In genomic region chr4:98428371-98428770, GRCm38 (mm10) we compare ENCODE assay signal across 19 mouse cellular contexts. TPM values are rescaled to one million over a fixed set of nuclear protein-coding genes. Genes with fewer than 3 reads are reported as not detected.
DNase-seq lines count a peak whose midpoint lies in the region; ATAC-seq and TF ChIP-seq lines count a peak whose summit lies in the region.
"Had no signal": no experiment of that assay in that cellular context is flagged by ENCODE, and none has a peak within 500 bp of the region (broad histone marks: within the 10 kb centered on the region; RNA-seq: fewer than 3 reads in every experiment).

No protein-coding gene starts in this region.

- H3K36me3 ChIP-seq in kidney, postnatal 0 days (ENCODE audit: insufficient read depth, low read length) = 0 out of 2 replicates have a peak, but pooled peaks cover 3% of the 10 kb centered on the region
- H3K36me3 ChIP-seq in heart, embryonic 11.5 days (ENCODE audit: control insufficient read depth, insufficient read depth, low read length) = no peaks in the 10 kb centered on the region
- H3K36me3 ChIP-seq: midbrain, embryonic 13.5 days had no signal

- no peak; the same call in 1 of the 2 replicates for ATAC-seq in kidney, postnatal 0 days (replicated peaks; ENCODE audit: low FRiP score, low read depth)
- no peak for ATAC-seq in heart, embryonic 11.5 days (replicated peaks; ENCODE audit: insufficient number of reproducible peaks, low FRiP score, low TSS enrichment)
- ATAC-seq: forebrain, embryonic 16.5 days; midbrain, embryonic 13.5 days had no signal

- no peaks in the 10 kb centered on the region for H3K27me3 ChIP-seq in kidney, postnatal 0 days (ENCODE audit: insufficient read depth, low read length)
- H3K27me3 ChIP-seq in heart, embryonic 11.5 days (ENCODE audit: control insufficient read depth, insufficient read depth, low read length) = no peaks in the 10 kb centered on the region
- H3K27me3 ChIP-seq: embryonic facial prominence, embryonic 12.5 days; midbrain, embryonic 13.5 days had no signal

- TF ChIP-seq CTCF in kidney, postnatal 0 days (IDR thresholded peaks at IDR 0.05; ENCODE audit: low read depth) = no peak

- WGBS in kidney, postnatal 0 days = 59% methylated on average over 8 of the region's 8 CpGs
- 52% methylated on average over 8 of the region's 8 CpGs for WGBS in heart, embryonic 11.5 days (ENCODE audit: insufficient replicate concordance)

- no peaks in the 10 kb centered on the region for H3K4me1 ChIP-seq in kidney, postnatal 0 days (replicated peaks; ENCODE audit: insufficient read depth, low read length)
- H3K4me1 ChIP-seq in heart, embryonic 11.5 days (ENCODE audit: control insufficient read depth, insufficient read depth, low read length) = peaks cover 5% of the 10 kb centered on the region; the same call in 1 of the 2 replicates
- H3K4me1 ChIP-seq: embryonic facial prominence, embryonic 12.5 days; midbrain, embryonic 13.5 days had no signal

- intact Hi-C loops in gastrocnemius, postnatal 14 days (cut with DNase I; ENCODE audit: low total_unique reads) = no loop called here
- intact Hi-C loops in heart, postnatal 10 days (cut with DNase I) = no loop called here

- H3K27ac ChIP-seq in kidney, postnatal 0 days = no peak overlapping the region
- 0 out of 2 replicates have a peak overlapping the region, but pooled peaks have one; percentile 32 for H3K27ac ChIP-seq in heart, embryonic 11.5 days (ENCODE audit: low read depth, low read length)
- H3K27ac ChIP-seq: embryonic facial prominence, embryonic 12.5 days; gastrocnemius, adult 2 months; midbrain, embryonic 13.5 days had no signal

- no peak overlapping the region for H3K4me2 ChIP-seq in kidney, postnatal 0 days (ENCODE audit: low read length)
- no peak overlapping the region for H3K4me2 ChIP-seq in heart, embryonic 11.5 days
- H3K4me2 ChIP-seq: embryonic facial prominence, embryonic 12.5 days; midbrain, embryonic 13.5 days had no signal

- H3K4me3 ChIP-seq in kidney, postnatal 0 days (replicated peaks; ENCODE audit: low read depth, low read length) = no peak overlapping the region
- H3K4me3 ChIP-seq in heart, embryonic 11.5 days (ENCODE audit: low read depth, low read length) = no peak overlapping the region
- H3K4me3 ChIP-seq: embryonic facial prominence, embryonic 12.5 days; gastrocnemius, adult 2 months; midbrain, embryonic 13.5 days had no signal

- H3K9ac ChIP-seq in kidney, postnatal 0 days (ENCODE audit: low read depth, low read length) = no peak overlapping the region
- no peak overlapping the region for H3K9ac ChIP-seq in heart, embryonic 11.5 days (ENCODE audit: low read depth, low read length)
- H3K9ac ChIP-seq: embryonic facial prominence, embryonic 12.5 days; midbrain, embryonic 13.5 days had no signal

- DNase-seq in gastrocnemius, adult 18-20 months (ENCODE audit: low spot score) = peak; percentile 3
- DNase-seq in gastrocnemius, postnatal 14 days = no peak
- DNase-seq in kidney, postnatal 0 days (ENCODE audit: low spot score) = peak; percentile 84
- DNase-seq in kidney, adult 18-20 months = no peak
- DNase-seq in heart, postnatal 10 days = peak; percentile 56
- DNase-seq in layer of hippocampus, postnatal 10 days (ENCODE audit: low spot score in 2 of 2) = no peak
- DNase-seq: adrenal gland, adult 2 months; cerebellum, adult 11-12 months; cerebellum, postnatal 36 days; gastrocnemius, adult 2 months; layer of hippocampus, postnatal 36 days; left cerebral cortex, postnatal 4 days; lung, adult 2 months; retina, postnatal 1 day; thymus, postnatal 4 days had no signal

- no peaks in the 10 kb centered on the region for H3K9me3 ChIP-seq in kidney, postnatal 0 days (replicated peaks; ENCODE audit: low read length)
- H3K9me3 ChIP-seq in heart, embryonic 11.5 days (replicated peaks; ENCODE audit: control insufficient read depth, low read length) = no peaks in the 10 kb centered on the region
- H3K9me3 ChIP-seq: embryonic facial prominence, embryonic 12.5 days; midbrain, embryonic 13.5 days had no signal

RNA-seq across cellular contexts. Expression of gene Patj, which starts 32.8 kb away (rescaled TPM):
- 1 to 10 TPM; 2.7 to 3.7 TPM for total RNA-seq in gastrocnemius, adult 18-20 months (2021)
- total RNA-seq in gastrocnemius, postnatal 14 days (2021) = 1 to 10 TPM; 1.9 to 2.7 TPM
- 15.2 and 22.5 TPM in 2 replicates for polyA plus RNA-seq in kidney, postnatal 0 days (2015; fragmentation: Nextera tagmentation; extraction: Ambion mirVana)
- 9.1 and 11.4 TPM in 2 replicates for polyA plus RNA-seq in heart, embryonic 11.5 days (2014; fragmentation: Nextera tagmentation; extraction: Ambion mirVana)
- total RNA-seq in heart, postnatal 10 days (2021) = 10 to 100 TPM; 15.7 to 17.2 TPM
- 1 to 10 TPM; 5.2 to 8.7 TPM for total RNA-seq in layer of hippocampus, postnatal 10 days (2021)

RNA-seq across cellular contexts. Expression of gene Tm2d1, which starts 45.3 kb away (rescaled TPM):
- 10 to 100 TPM; 40.1 to 41.0 TPM for total RNA-seq in gastrocnemius, adult 18-20 months (2021)
- 10 to 100 TPM; 24.6 to 27.1 TPM for total RNA-seq in gastrocnemius, postnatal 14 days (2021)
- 172 and 178 TPM in 2 replicates for polyA plus RNA-seq in kidney, postnatal 0 days (2015; fragmentation: Nextera tagmentation; extraction: Ambion mirVana)
- 98.2 and 105 TPM in 2 replicates for polyA plus RNA-seq in heart, embryonic 11.5 days (2014; fragmentation: Nextera tagmentation; extraction: Ambion mirVana)
- total RNA-seq in heart, postnatal 10 days (2021) = 10 to 100 TPM; 44.0 to 44.7 TPM
- 10 to 100 TPM; 35.9 to 46.7 TPM for total RNA-seq in layer of hippocampus, postnatal 10 days (2021)

Comparison
In these comparisons a context has a peak if more than half of its experiments do, and no peak if none do; other contexts are left out.
1. DNase-seq: peak in gastrocnemius, adult 18-20 months (single experiment), kidney, postnatal 0 days (single experiment) and heart, postnatal 10 days (2 of 2); none in gastrocnemius, postnatal 14 days (single experiment), kidney, adult 18-20 months (single experiment) and layer of hippocampus, postnatal 10 days (0 of 2).